Mouse (Mus musculus) lung, postnatal 25 days (tissue): ENCODE measurements around the gene Otop2.

ENCODE experiments used
- DNase-seq: peaks from one replicate; pipeline ENCODE4 v3.0.0; 2022; ENCODE audit warnings: low spot score

Gene Otop2

DNA sequence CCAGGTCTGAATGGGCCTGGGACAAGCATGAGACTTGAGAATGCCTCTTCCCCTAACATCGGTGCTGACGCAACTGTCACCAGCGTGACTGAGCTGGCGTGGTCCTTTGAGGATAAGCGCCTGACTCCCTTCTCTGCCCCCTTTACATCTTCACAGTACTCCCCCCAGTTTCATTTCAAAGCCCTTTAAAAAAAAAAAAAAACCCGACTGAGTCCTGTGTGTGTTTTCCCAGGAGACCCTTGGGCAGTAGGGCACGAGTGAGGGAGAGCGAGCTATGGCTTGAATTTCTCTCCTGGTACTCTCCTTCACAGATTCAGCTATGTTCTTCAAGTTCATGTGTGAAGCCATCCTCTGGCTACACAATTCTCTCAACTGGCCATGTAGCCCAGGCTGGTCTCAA is 8.8 kb upstream of the Otop2 start:
- DNase-seq, result no peak

- no peak for DNase-seq
Observed at GRCm38 (mm10) chr11:115300745-115301144, 6.2 kb upstream of the Otop2 start.

DNA sequence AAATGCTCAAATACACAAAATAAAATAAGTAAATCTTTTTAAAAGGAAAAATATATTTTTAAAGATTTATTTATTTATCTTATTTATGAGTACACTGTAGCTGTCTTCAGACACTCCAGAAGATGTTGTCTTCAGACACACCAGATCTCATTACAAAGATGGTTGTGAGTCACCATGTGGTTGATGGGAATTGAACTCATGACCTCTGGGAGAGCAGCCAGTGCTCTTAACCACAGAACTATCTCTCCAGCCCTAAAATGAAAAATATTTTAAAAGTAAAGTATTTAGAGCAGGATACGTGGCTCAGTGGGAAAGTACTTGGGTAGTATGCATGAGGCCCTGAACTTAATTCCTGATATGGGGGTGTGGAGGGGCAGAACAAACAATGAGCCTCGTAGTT is 5.6 kb upstream of the Otop2 start:
- DNase-seq, result no peak

DNA sequence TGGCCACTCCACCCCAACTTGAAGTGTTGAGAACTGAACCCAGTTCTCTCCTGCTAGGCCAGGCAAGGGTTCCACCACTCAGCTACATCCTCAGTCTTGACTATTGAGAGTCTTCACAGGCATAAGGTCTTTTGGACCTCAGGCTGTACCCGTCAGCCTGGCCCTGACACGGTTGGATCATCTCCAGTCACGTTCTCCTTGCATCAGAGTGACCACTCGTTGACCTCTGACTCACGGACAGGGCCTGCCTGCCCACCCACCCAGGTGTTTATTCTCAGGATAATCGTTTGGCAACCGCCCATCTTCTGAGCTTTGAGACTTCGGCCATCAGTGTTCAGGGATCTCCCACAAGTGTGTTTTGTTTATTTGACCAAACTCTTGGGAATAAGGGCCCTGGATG is 3.8 kb upstream of the Otop2 start:
- DNase-seq, result no peak

DNA sequence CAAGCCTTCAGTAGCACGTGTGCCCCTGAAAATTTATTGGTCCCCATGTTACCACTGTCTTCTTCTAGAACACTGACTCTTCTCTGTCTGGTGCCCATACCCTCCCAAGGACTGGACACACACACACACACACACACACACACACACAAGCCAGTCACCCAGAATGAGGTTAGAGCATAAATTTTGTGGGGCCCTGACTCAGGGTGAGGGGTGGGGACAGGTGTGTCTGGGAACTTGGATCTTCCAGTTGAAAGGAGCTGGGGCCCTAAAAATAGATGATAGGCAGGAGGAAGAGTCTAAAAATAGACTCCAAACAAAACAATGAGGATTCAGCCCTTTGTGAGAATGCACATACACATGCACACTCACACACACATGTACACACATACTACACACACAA is 1.8 kb downstream of the Otop2 start:
- no peak for DNase-seq

DNA sequence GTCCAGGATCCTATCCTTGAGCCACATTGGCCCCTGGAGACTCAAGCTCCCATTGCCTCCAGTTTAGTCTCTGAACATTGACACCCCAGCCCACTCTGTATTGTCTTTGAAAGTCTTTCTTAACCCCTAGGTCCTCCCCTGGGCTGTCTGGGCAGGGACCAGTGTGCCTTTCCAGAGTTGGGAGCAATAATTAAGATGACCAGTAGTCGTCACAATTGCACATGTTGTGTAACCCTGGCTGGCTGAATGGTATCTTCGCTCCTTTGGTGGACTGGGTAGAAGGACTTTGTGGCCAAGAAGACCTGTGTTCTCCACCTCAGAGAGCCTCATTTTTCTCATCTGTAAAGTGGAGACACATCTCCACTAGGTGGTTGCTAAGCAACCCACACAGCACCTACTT is 7.3 kb downstream of the Otop2 start:
- no peak for DNase-seq

DNA sequence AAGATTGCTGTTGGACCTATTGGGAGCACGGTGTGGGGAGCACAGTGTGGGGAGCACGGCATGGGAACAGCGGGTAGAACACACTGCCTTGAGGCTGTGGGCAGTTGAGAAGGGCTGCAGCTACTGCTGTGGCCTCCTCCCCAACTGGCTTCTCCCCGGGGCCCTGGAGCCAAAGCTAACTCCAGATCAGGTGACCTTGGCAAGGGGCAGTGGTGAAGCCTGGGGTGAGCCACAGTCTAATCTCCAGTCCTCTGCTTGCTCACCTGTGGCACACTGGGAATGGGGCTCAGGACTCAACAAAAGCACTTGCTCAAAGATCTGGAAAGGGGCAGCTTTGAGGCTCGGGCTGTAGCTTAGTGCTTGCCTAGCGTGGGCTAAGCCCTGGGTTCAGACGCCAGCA is 10.2 kb downstream of the Otop2 start:
- no peak for DNase-seq

- no peak for DNase-seq
Observed at GRCm38 (mm10) chr11:115318245-115319027, 11.5 kb downstream of the Otop2 start.

GRCm38 (mm10) chr11:115319704-115320383 is 12.9 kb downstream of the Otop2 start:
- DNase-seq, result no peak

DNA sequence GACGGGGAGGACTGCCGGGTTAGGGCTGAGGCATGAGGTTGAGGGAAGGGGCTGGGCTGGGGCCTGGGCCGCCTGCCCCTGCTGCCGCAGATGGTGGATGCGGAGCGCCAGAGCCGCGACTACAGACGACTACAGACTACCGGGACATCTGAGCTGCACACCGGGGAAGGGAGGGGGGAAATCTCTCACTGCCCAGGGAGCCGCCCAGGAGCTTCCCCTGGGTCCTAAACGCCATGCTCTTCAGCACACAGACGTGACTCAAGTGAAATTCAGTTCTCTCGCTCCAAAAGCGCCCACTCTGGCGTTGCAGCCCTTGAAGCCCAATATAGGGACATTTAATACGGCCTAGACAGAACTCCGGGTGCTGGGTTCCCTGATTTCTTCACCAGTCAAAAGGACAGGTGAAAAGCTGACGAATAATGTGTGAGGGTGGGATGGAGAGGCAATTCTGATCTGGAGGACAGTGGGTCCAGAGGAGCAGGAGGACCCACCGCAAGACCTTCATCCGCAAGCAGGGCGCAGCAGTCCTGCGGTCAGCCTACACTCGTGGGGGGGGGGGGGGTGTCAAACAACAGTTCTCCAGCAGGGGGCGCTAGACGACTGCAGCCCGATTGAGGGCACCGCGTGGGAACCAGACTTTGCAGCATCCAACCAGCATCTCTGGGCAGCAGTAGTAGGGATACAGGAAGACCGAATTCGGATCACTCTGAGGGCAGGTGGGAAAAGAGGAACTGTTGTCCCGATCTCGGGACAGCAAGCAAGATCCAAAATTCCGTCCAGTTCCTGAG is 15.1 kb downstream of the Otop2 start, which contains the start of gene Ush1g:
Gene Ush1g, minus strand, starts transcription at position 136 of the 788 bp plus-strand sequence.
- peak; percentile 18 for DNase-seq

DNA sequence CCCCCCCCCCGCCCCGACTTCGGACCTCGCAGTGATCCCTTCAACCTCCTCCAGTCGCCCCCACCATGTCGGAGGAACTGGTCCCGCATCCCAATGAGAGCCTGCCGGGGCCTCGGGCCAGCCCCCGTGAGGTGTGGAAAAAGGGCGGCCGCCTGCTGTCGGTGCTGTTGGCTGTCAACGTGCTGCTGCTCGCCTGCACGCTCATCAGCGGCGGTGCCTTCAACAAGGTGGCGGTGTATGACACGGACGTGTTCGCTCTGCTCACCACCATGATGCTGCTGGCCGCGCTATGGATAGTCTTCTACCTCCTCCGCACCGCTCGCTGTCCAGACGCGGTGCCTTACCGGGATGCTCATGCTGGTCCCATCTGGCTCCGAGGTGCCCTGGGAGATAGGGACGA is 16.4 kb downstream of the Otop2 start:
- DNase-seq, result no peak

DNA sequence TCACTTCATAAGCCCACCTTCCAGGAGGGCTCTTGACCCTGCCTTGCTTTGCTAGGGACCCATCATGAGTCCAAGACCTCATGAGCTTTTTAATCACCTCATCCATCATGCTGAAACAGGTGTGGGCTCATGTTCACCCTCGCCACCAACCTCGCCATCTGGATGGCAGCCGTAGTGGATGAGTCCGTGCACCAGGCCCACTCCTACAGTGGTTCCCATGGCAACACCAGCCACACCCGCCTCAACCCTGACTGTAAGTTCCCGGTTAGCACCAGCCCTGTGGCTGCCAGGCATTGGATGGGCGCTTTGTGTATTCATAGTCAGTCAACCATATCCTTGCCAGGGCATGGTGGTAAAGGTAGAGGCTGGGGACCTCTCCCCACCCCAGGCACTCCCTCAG is 19.8 kb downstream of the Otop2 start:
- DNase-seq, result no peak

GRCm38 (mm10) chr11:115329339-115329738 is 22.4 kb downstream of the Otop2 start:
- no peak for DNase-seq

DNA sequence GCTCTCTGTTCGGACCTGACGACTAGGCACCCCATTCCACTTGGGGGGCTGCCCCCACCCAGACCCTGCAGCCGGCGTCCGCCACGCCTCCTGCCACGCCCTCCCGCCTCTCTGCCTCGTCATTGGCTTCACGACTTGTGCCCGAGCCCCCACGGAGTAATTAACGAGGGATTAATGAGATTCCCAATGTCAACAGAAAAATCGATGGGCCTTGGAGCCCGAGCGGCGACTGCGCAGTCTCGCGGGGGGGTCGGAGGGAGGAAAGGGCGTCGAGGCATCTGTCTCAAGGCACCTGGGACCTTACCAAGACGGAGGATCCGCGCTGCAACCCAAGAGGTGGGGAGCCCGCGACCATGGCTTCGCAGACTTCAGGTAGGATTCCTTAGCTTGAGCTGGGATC is 27.6 kb downstream of the Otop2 start, which contains the start of gene Otop3:
Gene Otop3, plus strand, starts transcription at position 201 of the 400 bp plus-strand sequence.
- DNase-seq, result no peak

DNA sequence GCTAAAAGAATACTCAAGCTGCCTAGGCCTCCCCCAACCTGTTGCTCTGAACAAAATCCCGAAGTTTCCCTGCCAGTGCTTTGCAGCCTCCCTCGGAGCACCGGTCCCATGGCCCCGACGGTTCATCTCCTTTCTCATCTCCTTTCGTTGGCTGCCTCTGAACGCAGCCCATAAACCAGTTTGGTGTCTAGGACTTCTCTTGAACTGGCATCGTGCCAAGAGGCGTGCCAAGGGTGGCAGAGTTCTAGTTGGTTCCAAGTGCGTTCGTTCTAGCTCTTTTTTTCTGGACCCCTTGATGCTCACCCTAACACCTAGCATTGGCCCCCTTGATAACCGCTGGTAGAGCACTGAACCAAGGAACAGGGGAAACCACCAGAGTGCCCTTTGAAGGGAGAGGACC is 28.3 kb downstream of the Otop2 start:
- DNase-seq, result no peak

DNA sequence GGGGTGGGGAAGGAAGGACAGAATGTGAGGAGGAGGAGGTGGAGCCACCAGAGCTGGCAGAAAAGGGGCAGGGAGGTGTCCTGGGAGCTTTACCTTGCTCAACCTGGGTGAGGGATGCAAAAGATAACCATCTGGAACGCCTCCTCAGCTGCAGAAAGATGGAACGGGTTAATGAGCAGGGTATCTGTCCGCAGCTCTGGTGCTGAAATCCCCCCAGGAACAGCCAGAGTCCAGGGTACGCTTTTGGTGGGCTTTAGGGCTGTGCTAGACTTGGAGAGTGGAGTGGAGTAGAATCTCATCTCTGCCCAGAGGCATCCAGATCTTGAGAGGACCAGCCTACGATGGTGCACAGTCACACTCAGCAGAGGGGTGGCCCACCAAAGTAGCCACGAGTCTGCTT is 29.2 kb downstream of the Otop2 start:
- DNase-seq, result no peak

DNA sequence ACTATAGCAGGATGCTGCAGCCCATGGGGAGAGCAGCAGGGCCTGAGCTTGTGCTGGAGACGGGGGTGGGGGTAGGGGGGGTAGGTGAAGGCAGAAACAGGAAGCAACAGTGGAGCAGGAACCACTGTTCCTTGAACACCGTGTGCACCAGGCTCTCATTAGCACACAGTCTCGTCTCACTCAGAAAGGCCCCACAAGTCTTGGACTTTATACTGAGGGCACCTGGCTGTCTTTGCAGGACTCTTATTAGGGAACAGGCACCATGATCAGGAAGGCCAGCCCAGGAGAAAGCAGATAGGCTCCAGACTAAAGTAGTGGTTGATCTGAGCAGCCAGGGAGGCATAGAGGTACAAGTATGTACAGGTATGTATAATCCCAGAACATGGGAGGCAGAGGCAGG is 30.4 kb downstream of the Otop2 start:
- no peak for DNase-seq

GRCm38 (mm10) chr11:115337826-115338225 is 30.9 kb downstream of the Otop2 start:
- no peak for DNase-seq

DNA sequence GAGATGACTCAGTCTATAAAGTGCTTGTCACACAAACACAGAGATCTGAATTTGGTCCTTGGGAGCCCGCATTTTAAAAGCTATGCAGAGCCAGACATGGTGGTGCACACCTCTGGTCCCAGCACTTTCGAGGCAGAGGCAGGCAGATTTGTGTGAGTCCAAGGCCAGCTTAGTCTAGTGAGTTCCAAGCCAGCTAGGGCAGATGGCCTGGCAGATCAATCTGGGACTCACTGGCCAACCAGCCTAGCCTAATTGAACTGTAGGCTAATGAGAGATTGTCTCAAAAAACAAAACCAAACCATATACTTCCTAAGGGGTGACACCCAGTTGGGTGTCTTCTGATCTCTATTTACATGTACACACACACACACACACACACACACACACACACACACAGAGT is 34.3 kb downstream of the Otop2 start:
- DNase-seq, result no peak

- DNase-seq, result no peak
Observed at GRCm38 (mm10) chr11:115341866-115342265, 34.9 kb downstream of the Otop2 start.

DNA sequence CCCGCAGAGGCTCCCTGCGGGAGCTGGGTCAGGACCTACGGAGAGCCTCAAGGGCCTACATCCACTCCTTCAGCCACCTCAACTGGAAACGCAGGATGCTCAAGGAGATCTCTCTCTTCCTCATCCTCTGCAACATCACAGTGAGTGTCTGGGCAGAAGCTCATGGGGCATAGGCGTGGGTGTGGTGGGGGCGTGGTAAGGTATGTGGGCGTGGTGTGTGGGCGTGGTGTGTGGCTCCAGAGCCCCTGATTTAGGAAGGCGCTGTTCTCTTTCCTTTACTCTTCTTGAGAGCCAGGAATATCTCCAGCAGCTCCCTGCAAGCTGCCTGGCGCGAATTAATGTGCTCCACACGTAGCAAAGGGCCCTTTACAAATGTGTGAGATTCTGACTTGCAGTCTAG is 38.0 kb downstream of the Otop2 start:
- no peak for DNase-seq

DNA sequence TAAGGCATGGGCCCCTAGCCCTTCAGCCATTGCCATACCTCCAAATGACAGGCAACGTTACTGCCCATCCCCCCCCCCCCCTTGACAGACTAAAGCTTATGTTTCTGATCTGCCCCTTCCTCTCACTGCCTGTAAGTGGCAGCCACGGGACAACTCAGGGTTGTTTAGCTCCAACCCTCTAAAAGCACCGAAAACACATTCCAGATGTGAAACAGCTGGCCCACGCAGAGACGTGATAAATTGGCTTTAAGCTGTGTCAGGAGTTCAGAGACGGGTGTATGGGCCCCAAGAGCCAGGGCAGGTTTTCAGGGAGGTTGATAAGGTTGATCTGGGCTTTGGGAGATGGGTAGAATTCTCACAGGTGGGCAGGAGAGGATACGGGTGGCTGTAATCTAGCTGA is 38.6 kb downstream of the Otop2 start:
- DNase-seq, result no peak
